Mouse (Mus musculus) forebrain, embryonic 10.5 days (tissue): ENCODE results near the gene Prss8. TPM values are rescaled to one million over a fixed set of nuclear protein-coding genes. Genes with fewer than 3 reads are reported as not detected.
A peak's percentile ranks its signal among the peaks of the same experiment; 100 is the strongest.

Experiments used
- DNase-seq: peaks from one replicate; pipeline ENCODE4 v3.0.0-alpha.2; 2017; ENCODE audit warnings: low spot score; ENCODE audit errors: extremely low spot score
- H3K27ac ChIP-seq: fragments of 300-500 bp; sonication (generic); 2 replicates; pipeline ENCODE4 v1.5.1; 2016; ENCODE audit warnings: mild to moderate bottlenecking
- H3K27me3 ChIP-seq: fragments of 300-500 bp; sonication (generic); 2 replicates; pipeline ENCODE4 v1.6.1; 2016; ENCODE audit warnings: mild to moderate bottlenecking; ENCODE audit not compliant: poor library complexity, severe bottlenecking
- H3K36me3 ChIP-seq: fragments of 300-500 bp; sonication (generic); replicated peaks from 2 replicates; pipeline ENCODE4 v1.6.1; 2016; ENCODE audit warnings: mild to moderate bottlenecking, moderate library complexity
- H3K4me1 ChIP-seq: fragments of 300-500 bp; sonication (generic); 2 replicates; pipeline ENCODE4 v1.6.1; 2016
- H3K4me3 ChIP-seq: fragments of 300-500 bp; sonication (generic); 2 replicates; pipeline ENCODE4 v1.5.1; 2016; ENCODE audit warnings: mild to moderate bottlenecking, moderate library complexity
- H3K9me3 ChIP-seq: fragments of 300-500 bp; sonication (generic); 2 replicates; pipeline ENCODE4 v1.6.1; 2016; ENCODE audit warnings: mild to moderate bottlenecking, moderate library complexity
- WGBS: fragments of 180-500 bp; shearing (Covaris S2); methylation state at CpG from one replicate; pipeline ENCODE4 v1.1.7; 2016; 5-methylcytosine and 5-hydroxymethylcytosine counted together
- polyA plus RNA-seq: library from polyadenylated mRNA; unstranded; fragments of >200 nt; fragmentation: Nextera tagmentation; extraction: Ambion mirVana; gene quantifications from 2 replicates; pipeline ENCODE4 v1.2.1, GENCODE M21; 2016

Gene Prss8
- polyA plus RNA-seq, 1 experiment from 2014 or later, result 5.9 TPM

DNA sequence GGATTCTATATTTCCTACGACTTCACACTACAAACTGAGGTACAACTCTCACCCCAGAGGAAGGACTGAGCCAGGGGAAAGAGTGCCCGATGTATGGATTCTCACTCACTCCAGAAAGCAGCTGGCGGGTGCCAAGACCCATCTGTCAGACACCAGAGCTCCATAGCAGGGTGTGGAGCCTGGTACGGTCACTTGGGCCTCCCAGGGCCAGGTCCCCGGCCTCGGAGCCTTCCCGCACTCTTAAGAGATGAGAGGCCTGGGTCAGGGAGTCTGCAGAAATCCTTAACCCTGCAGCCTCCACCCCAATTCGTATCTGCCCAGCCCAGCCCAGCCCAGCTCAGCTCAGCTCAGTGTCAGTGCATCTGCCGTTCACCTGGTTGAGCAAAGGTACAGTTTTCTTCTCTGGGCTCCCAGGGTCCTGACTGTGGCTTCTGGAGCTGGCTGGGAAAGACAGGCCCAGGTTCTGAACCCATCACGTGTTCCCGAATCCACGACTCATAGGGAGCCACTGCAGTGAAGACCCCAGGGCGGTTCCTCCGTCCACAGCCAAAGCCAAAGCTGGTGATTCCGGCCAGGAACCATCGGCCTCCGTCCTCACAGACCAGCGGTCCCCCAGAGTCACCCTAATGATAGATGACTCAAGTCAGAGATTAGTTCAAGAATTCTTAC, 6.4 kb upstream of the Prss8 start:
- peaks cover 48% of the 10 kb centered on the region for H3K4me1 ChIP-seq
- peak overlapping the region; percentile 89 for H3K27ac ChIP-seq
- DNase-seq, result no peak
- H3K27me3 ChIP-seq, result peaks cover 8% of the 10 kb centered on the region
- H3K4me3 ChIP-seq, result peak overlapping the region; percentile 93
- no peaks in the 10 kb centered on the region for H3K9me3 ChIP-seq
- no peaks in the 10 kb centered on the region for H3K36me3 ChIP-seq
- WGBS, result 58% methylated on average over 18 of the region's 18 CpGs

DNA sequence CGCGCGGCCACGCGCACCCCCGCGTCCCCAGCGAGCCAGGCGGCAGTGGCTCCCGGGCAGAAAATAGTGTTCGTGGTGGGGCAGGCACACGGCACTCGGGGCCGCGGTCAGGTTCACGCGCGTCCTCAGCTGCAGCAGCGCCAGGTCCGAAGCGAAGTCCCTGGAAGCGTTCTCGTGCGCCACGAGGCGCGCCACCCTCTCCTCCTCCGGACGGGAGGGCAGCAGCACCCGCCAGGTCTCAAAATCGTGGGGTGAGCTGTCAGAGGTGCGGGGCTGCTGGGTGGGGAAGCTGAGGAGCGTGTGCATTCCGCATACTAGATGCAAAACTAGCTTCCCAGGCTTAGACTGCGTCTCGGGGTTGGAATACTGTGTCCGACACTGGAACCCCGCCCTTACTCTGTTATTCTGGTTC, 5.8 kb upstream of the Prss8 start:
- no peaks in the 10 kb centered on the region for H3K36me3 ChIP-seq
- peaks cover 8% of the 10 kb centered on the region for H3K27me3 ChIP-seq
- peak overlapping the region; percentile 89 for H3K27ac ChIP-seq
- DNase-seq, result no peak
- H3K4me3 ChIP-seq, result peak overlapping the region; percentile 93
- whole genome bisulfite sequencing, result 1% methylated on average over 38 of the region's 38 CpGs
- H3K4me1 ChIP-seq, result peaks cover 51% of the 10 kb centered on the region
- H3K9me3 ChIP-seq, result no peaks in the 10 kb centered on the region

DNA sequence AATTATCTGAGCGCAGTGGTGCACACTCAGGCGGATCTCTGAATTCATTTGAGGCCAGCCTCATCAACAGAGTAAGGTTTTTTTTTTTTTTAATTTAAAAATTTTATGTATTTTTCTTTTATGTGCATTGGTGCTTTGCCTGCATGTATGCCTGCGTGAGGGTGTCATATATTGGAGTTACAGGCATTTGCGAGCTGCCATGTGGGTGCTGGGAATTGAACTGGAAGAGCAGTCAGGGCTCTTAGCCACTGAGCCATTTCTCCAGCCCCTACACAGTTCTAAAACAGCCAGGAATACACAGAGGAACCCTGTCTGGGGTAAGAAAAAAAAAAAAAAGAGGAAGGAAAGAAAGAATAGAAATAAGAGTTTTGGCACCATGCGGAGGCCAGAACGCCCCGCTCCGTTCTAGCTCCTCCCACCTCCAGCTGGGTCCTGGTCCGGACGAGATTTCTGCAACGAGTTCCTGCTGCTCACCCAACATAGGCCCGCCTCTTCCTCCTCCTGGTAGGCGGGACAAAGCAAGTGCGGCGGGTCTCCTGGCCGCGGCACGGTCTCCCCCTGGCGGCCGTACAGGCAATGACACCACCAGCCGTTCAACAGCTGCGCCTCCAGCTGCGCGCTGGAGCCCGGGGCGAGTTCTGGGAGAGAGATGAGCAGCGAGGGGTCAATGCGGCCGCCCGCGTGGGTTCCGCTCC, 5.3 kb upstream of the Prss8 start:
- H3K4me3 ChIP-seq, result peak overlapping the region; percentile 93
- no peaks in the 10 kb centered on the region for H3K36me3 ChIP-seq
- peak; percentile 95 for DNase-seq
- 7% methylated on average over 32 of the region's 32 CpGs for WGBS
- H3K27ac ChIP-seq, result peak overlapping the region; percentile 89
- peaks cover 14% of the 10 kb centered on the region for H3K27me3 ChIP-seq
- no peaks in the 10 kb centered on the region for H3K9me3 ChIP-seq
- peaks cover 54% of the 10 kb centered on the region for H3K4me1 ChIP-seq

DNA sequence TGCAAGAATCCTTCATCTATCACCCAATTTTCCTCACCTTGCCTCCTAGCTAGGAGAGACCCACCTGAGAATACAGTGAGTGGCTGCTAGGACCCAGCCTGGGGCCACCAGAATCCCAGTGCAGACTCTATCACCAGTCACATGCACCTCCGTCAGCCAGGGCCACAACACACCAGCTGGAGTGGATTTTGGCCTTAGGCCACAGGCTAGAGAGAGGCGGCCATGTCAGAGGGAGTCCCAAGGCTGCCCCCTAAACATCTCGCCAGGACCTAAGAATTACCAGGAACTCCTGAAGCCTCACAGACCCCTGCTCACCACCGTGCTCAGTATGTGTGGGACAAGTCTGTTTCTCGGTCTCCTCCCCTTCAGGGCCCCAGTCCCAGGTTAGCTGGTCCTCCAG, 4.2 kb upstream of the Prss8 start:
- Histone ChIP-seq H3K4me1 (peaks cover 65% of the 10 kb centered on the region), H3K27ac (peak overlapping the region; percentile 89; the same call in 1 of the 2 replicates)

GRCm38 (mm10) chr7:127932273-127933031, 2.5 kb upstream of the Prss8 start:
- DNase-seq, result peak; percentile 36
- H3K36me3 ChIP-seq, result peaks cover 6% of the 10 kb centered on the region; the same call in 1 of the 2 replicates
- WGBS, result 9% methylated on average over 13 of the region's 13 CpGs
- H3K4me1 ChIP-seq, result peaks cover 74% of the 10 kb centered on the region
- H3K27me3 ChIP-seq, result peaks cover 39% of the 10 kb centered on the region
- H3K9me3 ChIP-seq, result no peaks in the 10 kb centered on the region
- peak overlapping the region; percentile 68 for H3K27ac ChIP-seq
- H3K4me3 ChIP-seq, result no peak overlapping the region; the same call in 1 of the 2 replicates

More for the DNA sequence above, 4.2 kb upstream of the Prss8 start:
- no peak for DNase-seq
- peaks cover 25% of the 10 kb centered on the region for H3K27me3 ChIP-seq
- H3K36me3 ChIP-seq, result no peaks in the 10 kb centered on the region
- 85% methylated on average over 5 of the region's 5 CpGs for WGBS
- H3K4me3 ChIP-seq, result 0 out of 2 replicates have a peak overlapping the region, but pooled peaks have one; percentile 93
- H3K9me3 ChIP-seq, result no peaks in the 10 kb centered on the region

- no peaks in the 10 kb centered on the region for H3K9me3 ChIP-seq
- WGBS, result 29% methylated on average over 13 of the region's 13 CpGs
- no peak for DNase-seq
- H3K4me1 ChIP-seq, result peaks cover 74% of the 10 kb centered on the region
- peaks cover 12% of the 10 kb centered on the region for H3K36me3 ChIP-seq
- H3K4me3 ChIP-seq, result no peak overlapping the region
- peaks cover 37% of the 10 kb centered on the region for H3K27me3 ChIP-seq
- H3K27ac ChIP-seq, result peak overlapping the region; percentile 68
Measured at GRCm38 (mm10) chr7:127931351-127932135, 1.6 kb upstream of the Prss8 start.

DNA sequence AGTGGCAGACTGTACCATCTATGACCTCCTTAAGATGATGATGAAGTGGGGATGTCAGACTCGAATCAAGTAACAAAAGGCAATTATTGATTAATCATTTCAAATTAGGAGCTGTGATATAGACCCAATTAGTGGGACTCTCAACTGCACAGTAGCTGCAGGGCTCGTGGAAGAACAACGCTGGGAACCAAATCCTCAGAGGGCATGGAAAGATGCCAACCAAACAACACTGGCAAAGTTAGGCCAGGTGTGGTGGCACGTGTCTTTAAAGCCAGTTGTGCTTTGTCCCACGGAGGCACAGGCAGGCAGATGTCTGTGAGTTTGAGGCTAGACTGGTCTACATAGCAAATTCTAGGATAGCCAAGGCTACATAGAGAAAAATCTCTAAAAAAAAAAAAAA, 732 bp upstream of the Prss8 start:
- Histone ChIP-seq H3K9me3 (no peaks in the 10 kb centered on the region), H3K4me3 (no peak overlapping the region), H3K27ac (no peak overlapping the region), H3K4me1 (peaks cover 65% of the 10 kb centered on the region), H3K36me3 (peaks cover 21% of the 10 kb centered on the region), H3K27me3 (peaks cover 32% of the 10 kb centered on the region)
- WGBS, result 87% methylated on average over 5 of the region's 5 CpGs
- DNase-seq, result no peak

DNA sequence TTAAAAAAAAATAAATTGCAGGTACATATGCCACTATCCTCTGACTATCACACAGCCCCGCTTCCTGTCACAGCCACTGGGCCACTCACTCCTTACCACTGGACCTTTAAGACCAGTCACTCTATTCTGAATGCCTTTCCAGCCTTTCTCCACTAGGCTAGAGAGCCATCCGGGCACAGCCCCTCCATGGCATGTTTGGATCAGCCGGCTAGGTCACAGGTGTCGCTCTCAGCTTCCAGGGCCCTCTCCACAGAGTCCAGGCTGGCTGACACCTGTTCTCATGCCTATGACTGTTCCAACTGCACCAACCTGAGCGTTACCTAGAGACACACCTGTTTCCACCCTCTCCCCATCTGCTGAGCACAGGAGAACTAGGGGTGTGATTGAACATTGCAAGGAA, 1.3 kb downstream of the Prss8 start:
- peaks cover 41% of the 10 kb centered on the region for H3K36me3 ChIP-seq
- H3K4me1 ChIP-seq, result peaks cover 49% of the 10 kb centered on the region
- H3K27me3 ChIP-seq, result peaks cover 32% of the 10 kb centered on the region
- DNase-seq, result no peak
- 54% methylated on average over 5 of the region's 5 CpGs for WGBS
- H3K27ac ChIP-seq, result no peak overlapping the region
- H3K9me3 ChIP-seq, result no peaks in the 10 kb centered on the region
- peak overlapping the region; percentile 42 for H3K4me3 ChIP-seq

DNA sequence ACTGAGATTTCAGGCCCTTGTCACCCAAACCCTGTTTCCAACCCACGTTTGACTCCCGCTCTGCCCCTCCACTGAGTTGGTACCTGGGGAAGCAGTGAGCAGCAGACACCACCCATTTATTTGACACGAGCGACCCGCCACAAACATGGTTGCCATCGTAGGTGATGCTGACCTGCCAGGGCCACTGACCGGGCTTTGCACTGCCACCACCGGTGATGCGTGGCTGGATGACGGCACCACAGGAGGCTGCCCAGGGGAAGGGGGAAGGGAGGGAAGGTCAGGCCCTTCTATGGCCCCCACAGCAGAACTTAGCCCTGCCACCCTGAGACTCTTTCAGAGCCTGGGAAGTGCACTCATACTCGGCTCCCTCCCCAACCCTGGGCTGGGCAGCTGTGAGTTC, 2.2 kb downstream of the Prss8 start:
- H3K27ac ChIP-seq, result no peak overlapping the region
- no peaks in the 10 kb centered on the region for H3K9me3 ChIP-seq
- peaks cover 49% of the 10 kb centered on the region for H3K36me3 ChIP-seq
- no peak overlapping the region for H3K4me3 ChIP-seq
- H3K27me3 ChIP-seq, result peaks cover 32% of the 10 kb centered on the region
- WGBS, result 83% methylated on average over 11 of the region's 11 CpGs
- peaks cover 40% of the 10 kb centered on the region for H3K4me1 ChIP-seq
- DNase-seq, result no peak

DNA sequence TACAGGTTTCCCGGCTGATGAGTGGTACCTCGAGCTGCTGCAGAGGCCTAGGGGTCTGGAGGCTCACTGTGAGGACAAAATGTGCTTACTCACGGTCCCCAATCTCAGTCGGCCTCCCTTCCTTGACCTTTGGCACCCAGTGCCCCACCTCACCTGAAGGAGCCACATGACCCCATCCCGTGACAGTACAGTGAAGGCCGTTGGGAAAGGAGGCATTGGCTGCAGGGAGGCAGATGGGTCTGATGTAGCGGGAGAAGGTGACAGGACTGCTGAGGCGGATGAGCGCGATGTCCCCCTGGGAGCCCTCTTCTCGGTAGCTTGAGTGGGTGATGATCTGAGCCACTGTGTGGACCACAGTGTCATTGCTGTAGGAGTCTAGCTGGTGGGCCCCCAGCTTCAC, 3.1 kb downstream of the Prss8 start:
- H3K9me3 ChIP-seq, result no peaks in the 10 kb centered on the region
- WGBS, result 92% methylated on average over 11 of the region's 11 CpGs
- peaks cover 58% of the 10 kb centered on the region for H3K36me3 ChIP-seq
- no peak overlapping the region for H3K27ac ChIP-seq
- H3K4me1 ChIP-seq, result peaks cover 31% of the 10 kb centered on the region
- H3K27me3 ChIP-seq, result peaks cover 32% of the 10 kb centered on the region
- no peak overlapping the region for H3K4me3 ChIP-seq
- no peak for DNase-seq

DNA sequence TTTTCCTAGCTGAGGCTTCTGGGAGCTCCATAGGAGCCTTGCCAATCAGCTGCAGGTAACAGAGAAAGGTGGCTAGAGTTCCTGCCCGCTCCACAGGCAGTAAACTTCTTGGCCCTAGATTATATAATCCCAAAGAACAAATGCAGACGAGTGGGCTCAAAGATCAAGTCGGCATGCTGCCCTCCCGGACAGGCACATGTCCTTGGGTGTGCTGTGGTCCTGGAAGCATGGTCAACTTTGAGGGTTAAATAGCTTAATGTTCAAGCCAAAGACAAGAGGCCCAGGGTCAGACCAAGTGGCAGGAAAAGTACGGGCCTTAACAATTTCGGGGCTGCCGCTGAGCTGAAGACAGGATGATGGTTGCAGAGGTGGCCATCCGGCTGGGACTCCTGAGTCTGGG, 3.8 kb downstream of the Prss8 start:
- Histone ChIP-seq H3K27ac (peak overlapping the region; percentile 15; the same call in 1 of the 2 replicates), H3K4me3 (no peak overlapping the region), H3K9me3 (no peaks in the 10 kb centered on the region), H3K4me1 (peaks cover 23% of the 10 kb centered on the region), H3K27me3 (peaks cover 32% of the 10 kb centered on the region), H3K36me3 (peaks cover 66% of the 10 kb centered on the region)
- no peak for DNase-seq
- 90% methylated on average over 8 of the region's 8 CpGs for WGBS

- no peaks in the 10 kb centered on the region for H3K9me3 ChIP-seq
- peaks cover 21% of the 10 kb centered on the region for H3K4me1 ChIP-seq
- peaks cover 74% of the 10 kb centered on the region for H3K36me3 ChIP-seq
- 0 out of 2 replicates have a peak overlapping the region, but pooled peaks have one; percentile 15 for H3K27ac ChIP-seq
- DNase-seq, result no peak
- H3K27me3 ChIP-seq, result peaks cover 26% of the 10 kb centered on the region
- 53% methylated on average over 5 of the region's 5 CpGs for WGBS
- H3K4me3 ChIP-seq, result no peak overlapping the region
Measured at GRCm38 (mm10) chr7:127925252-127925651, 4.7 kb downstream of the Prss8 start.
